Mouse (Mus musculus) left cerebral cortex, postnatal 10 days (tissue): Measurements from ENCODE around the gene Mapkbp1. TPM values are rescaled to one million over a fixed set of nuclear protein-coding genes. Genes with fewer than 3 reads are reported as not detected.

ENCODE experiments used
- DNase-seq, 2 experiments: peaks; one replicate each; pipeline ENCODE4 v3.0.0; 2021 to 2022; ENCODE audit warnings: low spot score in 2 of 2, mixed read lengths in 1 of 2; ENCODE audit errors: extremely low spot score in 1 of 2
- intact Hi-C: fragments of 180-260 bp; cut with DNase I; formaldehyde crosslinking; loops from one replicate; pipeline ENCODE4 v1.15.1; 2025
- total RNA-seq, 2 experiments: library from RNA; stranded (reverse); gene quantifications; 2 replicates each; pipeline ENCODE4 v1.2.3; 2021

The Mapkbp1 gene
- total RNA-seq, 2 experiments from 2014 or later = 79.1 to 79.2 TPM

DNA sequence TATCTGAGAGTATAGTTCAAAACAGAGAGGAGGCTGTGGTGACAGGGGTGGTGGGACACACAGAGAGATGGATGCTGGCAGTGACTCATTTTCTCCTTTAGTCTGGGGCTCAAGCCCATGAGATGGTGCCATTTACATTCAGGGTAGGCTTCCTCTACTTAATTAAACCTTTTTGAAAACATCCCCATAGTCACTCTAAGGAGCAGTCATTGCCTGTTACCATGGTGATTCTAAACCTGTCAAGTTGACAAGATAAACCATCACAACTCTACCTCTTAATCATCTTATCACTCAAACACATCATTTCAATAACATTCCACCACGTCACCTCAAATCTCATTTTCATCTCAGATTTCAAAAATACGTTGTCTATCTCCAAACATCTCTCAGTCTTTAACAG lies 31.5 kb downstream of the Mapkbp1 start:
- intact Hi-C loops = no loop called here
- DNase-seq = no peak

DNA sequence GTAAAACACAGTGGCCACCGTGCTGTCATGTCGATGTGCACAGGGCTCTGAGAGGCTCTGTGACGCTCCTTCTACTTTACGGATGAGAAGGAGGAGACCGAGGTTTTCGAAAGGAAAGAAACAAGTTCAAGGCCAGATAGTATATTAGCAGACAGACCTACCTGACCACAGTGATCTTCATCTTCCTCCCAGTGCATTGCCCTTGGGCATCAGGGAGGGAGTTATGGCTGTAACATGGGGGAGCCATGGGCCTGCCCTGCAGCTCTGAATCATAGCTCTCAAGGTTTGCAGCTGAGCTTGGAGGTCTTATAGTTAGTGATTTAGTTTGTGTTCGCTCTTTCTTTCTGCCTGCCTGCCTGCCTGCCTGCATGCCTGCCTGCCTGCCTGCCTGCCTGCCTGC lies 34.2 kb downstream of the Mapkbp1 start:
- DNase-seq = no peak
- intact Hi-C loops = no loop called here

DNA sequence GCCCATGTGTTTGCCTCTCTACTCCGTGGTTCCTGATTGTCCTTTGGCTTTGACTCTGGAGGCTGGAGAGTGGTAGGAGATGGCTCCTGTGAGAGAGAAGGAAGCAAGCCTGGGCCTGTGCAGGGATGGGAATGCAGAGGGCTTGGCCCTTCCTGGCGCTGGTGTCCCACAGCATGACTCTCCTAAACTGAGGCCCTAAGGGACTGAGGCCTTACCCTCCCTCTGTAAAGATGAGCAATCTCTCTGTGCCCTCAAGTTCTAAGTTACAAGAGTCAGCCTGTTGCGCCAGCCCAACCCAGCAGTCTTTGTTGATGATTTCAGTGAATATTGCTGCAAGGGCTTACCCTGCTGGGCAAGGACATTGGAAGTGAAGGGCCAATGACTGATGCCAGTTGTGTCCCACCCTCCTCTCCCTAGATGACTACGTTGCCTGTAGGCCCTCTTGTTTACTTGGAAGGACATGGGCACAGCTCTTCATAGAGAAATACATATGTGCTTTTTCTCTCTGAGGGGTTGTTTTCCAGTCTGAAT lies 35.2 kb downstream of the Mapkbp1 start:
- DNase-seq = no peak
- intact Hi-C loops = no loop called here

DNA sequence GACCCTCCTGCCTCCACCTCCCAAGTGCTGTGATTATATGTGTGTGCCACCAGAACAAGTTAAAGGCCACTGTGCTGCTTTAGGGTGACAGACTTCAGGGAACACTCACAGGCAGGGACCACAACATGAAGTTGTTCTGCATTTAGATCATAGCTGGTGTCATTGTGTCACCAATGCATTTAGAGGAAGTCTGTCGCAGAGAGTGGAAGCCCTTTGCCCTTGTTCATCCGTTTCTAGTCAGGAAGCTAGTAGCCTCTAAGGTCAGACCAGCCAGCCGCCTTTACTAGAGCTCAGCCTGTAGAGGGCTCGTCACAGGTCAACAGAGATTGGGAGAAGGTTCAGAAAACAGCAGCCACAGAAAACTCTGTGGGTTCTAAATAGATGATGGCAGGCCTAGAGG lies 36.2 kb downstream of the Mapkbp1 start:
- no peak for DNase-seq
- intact Hi-C loops = no loop called here

DNA sequence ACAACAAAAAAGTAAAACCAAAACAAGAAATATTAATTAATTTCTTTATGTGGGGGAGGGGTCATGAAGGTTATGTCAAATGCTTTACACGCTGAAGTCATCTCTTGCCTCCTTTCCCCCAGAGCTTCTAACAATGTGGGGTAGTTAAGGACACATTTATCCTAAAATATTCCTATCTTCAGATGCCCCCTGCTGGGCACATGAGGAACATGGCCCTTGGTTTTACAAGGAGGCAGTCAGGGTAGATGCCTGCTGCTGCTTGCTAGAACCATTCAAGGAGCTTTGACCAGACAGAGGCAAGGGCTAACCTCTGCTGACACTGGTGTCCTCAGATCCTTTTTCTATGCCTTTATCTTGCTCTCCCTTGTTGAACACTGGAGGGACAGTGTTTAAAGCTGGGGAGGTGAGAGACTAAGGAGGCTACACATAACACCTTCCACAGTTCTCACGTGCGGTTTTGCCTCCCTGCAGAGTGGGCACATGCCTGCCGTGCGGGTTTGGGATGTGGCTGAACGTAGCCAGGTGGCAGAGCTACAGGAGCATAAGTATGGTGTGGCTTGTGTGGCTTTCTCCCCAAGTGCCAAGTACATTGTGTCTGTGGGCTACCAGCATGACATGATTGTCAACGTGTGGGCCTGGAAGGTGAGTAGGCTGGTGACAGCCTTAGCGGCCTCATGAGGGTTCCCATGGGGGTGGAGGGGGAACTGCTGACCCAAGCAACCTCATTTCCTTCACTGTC lies 39.1 kb downstream of the Mapkbp1 start:
- intact Hi-C loops = loop anchor here (2.0 kb wide), 1 partner anchor 39 kb away; the partner anchor contains the start of gene Mapkbp1
- DNase-seq = peak; percentile 44 to 66

DNA sequence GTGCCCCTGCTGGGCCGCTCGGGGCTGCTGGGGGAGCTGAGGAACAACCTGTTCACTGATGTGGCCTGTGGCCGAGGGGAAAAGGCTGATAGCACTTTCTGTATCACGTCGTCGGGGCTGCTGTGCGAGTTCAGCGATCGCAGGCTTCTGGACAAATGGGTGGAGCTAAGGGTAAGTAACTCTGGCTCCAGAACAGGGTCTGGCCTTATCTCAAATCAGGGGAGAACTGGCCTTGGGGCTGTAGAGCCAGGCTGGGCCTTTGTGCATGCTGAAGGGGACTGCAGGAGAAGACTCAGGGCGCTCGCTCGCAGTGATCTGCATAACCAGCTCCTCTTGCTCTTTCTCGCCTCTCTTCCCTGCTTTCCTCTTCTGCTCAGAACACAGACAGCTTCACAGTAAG lies 40.4 kb downstream of the Mapkbp1 start:
- peak in 1 of 2 experiments; percentile 21 for DNase-seq
- intact Hi-C loops = no loop called here

DNA sequence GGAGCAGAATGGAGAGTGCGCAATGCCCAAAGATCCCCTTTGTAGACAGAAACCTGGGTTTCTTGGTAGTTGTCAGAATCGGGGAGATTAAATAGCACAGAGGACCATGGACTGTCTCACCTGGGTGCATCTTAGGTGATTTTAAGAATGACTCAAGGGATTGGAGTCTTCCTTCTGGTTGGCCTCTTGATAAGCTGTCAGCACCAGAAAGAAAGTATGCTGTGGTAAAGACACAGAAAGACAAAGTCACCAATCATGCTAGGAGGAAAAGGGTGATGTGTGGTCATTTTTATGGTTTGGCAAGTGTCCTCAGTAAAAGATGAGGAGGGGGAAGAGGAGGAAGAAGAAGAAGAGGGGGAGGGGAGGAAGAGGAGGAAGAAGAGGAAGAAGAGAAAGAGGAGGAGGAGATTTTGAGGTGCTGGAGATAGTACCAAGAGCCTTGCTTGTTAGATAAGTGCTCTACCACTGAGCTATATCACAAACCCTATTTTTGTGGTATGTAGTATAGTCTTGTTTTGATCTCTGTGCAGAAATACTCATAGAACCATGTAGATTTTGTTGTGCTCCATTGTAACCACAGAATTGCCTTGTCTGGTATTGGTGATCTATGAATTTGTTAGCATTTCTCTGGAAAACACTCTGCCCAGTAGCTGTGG lies 41.5 kb downstream of the Mapkbp1 start:
- intact Hi-C loops = no loop called here
- DNase-seq = no peak

DNA sequence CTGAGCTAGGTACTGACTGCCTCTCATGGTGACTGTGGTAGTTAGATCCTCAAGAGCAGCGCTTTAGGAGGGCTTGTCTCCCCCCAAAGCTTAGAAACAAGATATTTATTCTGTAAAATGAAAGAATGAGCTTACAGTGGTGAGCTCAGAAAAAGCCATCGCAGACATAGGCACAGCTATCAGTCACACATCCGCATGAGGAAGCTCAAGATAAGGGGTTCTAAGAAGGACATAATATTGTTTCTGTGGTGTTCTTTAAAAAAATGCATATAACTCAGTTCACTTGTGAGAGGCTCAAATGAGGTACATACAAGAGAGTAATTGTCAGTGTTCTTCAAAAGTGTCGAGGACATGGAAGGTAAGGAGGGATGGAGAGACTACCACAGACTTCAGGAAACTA lies 43.4 kb downstream of the Mapkbp1 start:
- intact Hi-C loops = no loop called here
- no peak for DNase-seq

DNA sequence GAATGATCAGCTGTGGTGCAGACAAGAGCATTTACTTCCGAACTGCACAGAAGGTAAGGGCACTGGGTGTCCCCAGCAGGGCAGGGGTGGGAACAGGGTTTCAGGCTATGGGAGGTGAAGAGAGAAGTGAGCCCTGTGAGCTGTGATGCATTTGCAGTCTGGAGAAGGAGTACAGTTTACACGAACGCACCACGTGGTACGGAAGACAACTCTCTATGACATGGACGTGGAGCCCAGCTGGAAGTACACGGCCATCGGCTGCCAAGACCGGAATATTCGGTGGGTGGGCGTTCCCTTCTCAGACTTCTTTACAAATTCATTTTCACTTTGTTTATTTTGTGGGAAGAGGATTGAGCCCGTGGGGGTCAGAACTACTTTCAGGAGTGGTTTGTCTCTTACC lies 45.1 kb downstream of the Mapkbp1 start:
- DNase-seq = no peak
- intact Hi-C loops = no loop called here

DNA sequence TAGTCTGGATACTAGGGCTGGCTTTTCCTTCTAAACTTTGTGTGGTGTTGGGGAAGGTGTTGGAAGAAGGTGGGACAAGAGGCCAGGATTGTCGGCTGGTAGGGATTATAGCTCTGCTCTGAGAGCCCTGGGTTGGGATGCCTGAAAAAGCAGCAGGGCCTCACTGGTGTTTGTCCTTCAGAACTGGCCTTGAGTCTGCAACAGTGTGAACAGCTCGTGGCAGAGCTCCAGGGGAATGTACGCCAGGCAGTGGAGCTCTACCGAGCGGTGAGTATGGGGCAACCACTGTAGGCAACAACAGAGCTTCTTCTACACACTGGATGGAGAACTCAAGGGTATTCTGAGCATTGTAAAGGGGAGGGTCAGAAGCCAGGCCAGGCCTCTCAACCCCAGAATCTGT lies 51.8 kb downstream of the Mapkbp1 start:
- DNase-seq = no peak
- intact Hi-C loops = no loop called here

DNA sequence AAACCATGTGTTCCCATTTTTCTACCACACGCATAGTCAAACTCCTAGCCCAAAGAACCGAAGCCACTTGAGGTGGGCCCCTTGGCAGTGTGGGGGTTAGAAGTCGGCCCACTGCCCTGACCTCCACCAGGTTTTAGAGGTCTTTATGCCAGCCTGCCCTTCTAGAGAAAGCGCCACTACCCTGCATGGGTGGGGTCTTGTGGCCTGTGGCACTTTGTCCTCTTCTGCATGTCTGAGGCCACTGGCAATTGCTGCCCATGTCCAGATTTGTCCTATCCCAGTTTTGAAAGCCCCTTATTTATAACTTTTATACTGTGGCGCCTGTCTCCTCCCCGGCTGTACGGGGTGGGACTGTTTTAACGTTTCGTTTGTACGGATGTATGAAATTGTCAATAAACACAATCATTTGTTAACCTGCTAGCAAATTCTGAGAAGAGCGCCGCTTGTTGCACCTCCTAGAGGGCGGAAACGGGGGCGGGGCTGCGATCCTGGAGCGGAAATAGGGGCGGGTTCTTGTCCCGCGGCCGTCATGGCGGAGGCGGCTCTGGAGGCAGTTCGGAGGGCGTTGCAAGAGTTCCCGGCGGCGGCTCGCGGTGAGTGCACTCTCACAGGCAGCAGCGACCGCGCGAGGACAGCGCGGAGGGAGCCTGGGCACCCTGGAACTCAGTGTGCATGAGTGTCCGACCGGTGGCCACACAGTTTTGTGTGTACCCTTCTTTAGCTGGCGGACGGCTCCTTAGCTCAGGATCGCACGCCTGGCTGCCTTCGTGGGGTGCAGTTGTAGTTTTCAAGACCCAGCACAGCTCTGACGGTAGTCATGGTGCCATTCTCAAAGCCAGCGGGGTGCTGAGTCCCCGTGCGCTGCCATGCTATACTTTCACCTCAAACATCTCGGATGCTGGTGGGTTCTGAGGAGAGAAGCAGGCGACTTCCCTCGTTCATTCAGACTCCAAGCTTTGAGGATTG lies 54.8 kb downstream of the Mapkbp1 start, which contains the start of the genes Jmjd7 and Gm28042:
Gene Jmjd7, plus strand, starts transcription at position 500 of the 966 bp plus-strand sequence.
Gene Gm28042, plus strand, starts transcription at position 510 of the 966 bp plus-strand sequence.
- intact Hi-C loops = no loop called here
- DNase-seq = peak; percentile 85 to 97

DNA sequence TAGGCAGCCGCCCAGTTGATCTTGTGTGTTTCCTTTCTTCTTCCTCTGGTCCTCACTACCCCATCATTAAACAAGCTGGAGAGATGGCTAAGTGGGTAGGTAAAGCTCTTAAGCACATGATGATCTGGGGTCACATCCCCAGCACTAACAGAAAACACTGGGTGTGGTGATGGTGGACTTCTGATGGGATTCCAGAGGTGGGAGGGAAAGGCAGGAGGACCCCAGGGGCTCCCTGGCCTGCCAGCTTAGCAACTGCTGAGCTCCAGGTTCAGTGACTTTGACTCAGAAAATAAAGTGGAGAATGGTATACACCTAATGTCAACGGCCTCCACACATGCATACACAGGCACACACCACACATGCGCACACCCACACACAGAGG lies 55.4 kb downstream of the Mapkbp1 start:
- DNase-seq = no peak
- intact Hi-C loops = no loop called here

DNA sequence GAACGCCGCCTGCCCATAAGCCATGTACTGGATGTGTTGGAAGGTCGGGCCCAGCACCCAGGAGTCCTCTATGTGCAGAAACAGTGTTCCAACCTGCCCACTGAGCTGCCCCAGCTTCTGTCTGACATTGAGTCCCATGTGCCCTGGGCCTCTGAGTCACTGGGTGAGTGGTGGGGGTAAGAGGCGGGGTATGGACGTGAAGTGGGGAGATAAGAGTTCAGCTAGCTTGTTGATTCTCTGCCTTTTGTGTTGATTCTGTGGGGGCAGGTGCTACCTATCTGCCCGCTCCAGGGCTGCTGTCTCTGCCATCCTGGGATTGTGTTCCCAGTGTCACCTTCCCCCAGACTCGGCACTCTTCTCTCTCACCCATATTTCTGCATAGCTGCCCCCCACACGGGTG lies 57.9 kb downstream of the Mapkbp1 start:
- intact Hi-C loops = no loop called here
- no peak for DNase-seq

DNA sequence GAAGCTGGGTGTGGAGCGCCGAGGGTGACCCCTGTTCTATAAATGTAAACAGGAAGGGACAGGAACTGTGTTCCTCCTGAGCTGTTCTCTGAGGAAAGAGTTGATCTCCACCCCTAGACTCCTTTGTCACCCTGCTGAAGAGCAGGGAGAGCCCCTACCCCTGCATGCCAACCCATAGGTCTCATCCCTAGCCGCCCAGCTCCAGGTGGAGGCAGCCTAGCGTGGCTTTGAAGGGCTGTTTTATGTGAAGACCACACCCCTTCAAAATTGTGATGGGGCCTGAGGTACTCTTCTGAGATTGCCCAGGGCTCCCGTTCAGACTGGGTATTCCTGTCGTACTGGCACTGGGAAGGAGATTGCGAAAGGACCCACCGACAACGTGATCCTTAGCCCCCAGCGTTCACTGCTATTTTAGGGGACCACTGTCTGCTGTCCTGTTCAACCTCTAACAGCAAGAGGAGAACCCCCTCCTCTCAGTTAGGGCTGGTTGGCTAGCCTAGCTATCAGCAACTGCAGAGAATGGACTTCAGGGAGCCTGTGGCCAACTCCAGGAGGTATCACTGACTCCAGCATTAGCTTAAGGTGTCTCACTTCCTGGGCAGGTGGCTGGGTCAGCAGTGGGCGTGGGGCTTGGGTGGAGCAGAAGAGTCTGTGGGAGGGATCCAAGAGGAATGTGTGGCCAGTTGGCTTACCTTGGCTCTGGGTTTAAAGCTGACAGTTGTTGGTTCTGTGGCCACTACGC lies 60.4 kb downstream of the Mapkbp1 start, which contains the start of gene Pla2g4b:
Gene Pla2g4b, plus strand, starts transcription at position 692 of the 742 bp plus-strand sequence.
- intact Hi-C loops = no loop called here
- no peak for DNase-seq

DNA sequence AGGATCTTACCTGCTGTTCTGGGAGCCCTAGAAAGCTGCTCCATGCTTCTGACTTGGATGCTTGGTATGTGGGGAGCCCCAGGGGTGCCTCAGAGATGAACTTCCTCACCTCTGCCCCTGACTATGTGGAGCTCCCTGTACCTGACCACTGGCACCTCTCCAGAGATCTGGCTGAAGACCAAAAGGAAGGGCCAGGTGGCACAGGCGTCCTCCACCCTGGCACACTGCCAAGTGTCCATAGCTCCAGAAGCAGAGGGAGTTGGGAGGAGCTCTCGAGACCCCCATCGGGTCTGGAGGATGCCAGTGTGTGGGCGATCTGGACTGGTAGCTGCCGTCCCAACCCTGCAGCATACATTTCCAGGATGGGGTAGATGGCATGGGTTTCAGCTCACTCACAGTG lies 61.2 kb downstream of the Mapkbp1 start:
- no peak for DNase-seq
- intact Hi-C loops = no loop called here

DNA sequence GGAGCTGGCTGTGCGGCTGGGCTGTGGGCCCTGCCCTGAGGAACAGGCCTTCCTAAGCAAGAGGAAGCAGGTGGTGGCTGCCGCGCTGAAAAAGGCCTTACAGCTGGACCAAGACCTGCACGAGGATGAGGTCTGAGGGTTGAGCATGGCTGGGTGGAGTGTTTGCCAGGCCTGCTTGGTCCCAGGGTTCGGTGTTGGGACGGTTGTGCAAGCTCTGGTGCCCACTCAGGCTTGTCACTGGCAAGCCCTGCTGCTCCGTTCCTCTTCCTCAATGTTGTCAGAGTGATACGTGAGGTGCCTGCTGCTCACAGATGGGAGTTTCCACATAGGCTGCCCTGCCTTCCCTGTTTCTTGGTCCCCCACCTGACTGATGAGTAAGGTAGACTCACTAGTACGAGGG lies 65.2 kb downstream of the Mapkbp1 start:
- intact Hi-C loops = no loop called here
- no peak for DNase-seq

DNA sequence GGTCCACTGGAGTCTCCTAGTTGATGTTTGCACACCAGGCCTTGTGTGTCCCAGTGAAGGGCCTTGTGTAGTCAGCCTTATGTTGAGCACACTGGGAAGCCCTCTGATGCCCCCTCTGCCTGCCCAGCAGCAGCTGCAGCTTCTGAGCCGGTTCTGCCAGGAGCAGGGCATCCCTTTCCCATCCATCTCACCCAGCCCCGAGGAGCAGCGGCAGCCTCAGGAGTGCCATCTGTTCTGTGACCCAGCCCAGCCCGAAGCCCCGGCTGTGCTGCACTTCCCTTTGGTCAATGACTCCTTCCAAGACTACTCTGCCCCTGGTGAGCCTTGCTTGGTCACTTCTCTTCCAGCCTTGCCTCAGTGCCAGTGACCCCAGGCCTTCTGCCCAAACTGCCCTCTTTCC lies 68.5 kb downstream of the Mapkbp1 start:
- intact Hi-C loops = no loop called here
- no peak for DNase-seq

DNA sequence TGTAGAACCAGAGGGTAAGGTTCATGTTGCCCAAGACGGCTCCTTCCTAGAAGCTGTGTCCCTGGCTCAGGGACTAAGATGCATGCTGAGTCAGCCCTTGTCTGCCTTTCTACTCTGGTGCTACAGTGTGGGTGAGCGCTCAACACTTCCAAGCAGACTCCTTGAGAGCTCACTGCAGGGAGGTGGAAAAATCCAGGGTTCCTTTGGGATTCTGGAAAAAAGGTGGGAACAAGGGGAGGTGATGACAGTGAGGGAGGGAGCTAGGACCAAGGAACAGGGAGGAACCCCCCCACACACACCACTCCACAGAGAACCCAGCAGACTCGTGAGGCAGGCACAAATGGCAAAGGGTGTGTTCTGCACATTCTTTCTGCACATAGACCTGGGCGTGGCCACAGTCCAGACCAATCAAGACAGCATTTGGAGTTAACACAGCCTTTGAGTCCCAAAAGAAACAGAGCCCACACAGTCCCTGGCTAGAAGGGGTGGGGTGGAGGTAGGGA lies 71.7 kb downstream of the Mapkbp1 start:
- DNase-seq = no peak
- intact Hi-C loops = no loop called here
